Mouse (Mus musculus): ENCODE measurements around the gene Col10a1.
A peak's percentile ranks its signal among the peaks of the same experiment; 100 is the strongest.
"Not testable (repeated sequence)": the region's sequence is repeated elsewhere in the genome, so short reads cannot be mapped to it uniquely, and the experiment has no call there.

Gene Col10a1

GRCm38 (mm10) chr10:34389681-34390080 is at the start of gene Col10a1:
Gene Col10a1 (plus strand): TSS chr10:34389981.
- DNase-seq (ENCODE audit: inconsistent ontology term), result no peak

GRCm38 (mm10) chr10:34341014-34341413 is 48.8 kb upstream of the Col10a1 start:
- no peak for DNase-seq (ENCODE audit: inconsistent ontology term)

GRCm38 (mm10) chr10:34341886-34342285 is 47.9 kb upstream of the Col10a1 start:
- no peak for DNase-seq (ENCODE audit: inconsistent ontology term)

- peak; percentile 81 for DNase-seq (ENCODE audit: inconsistent ontology term)
These were observed 37.6 kb upstream of the Col10a1 start for GRCm38 (mm10) chr10:34352166-34352565.

- no peak for DNase-seq (ENCODE audit: inconsistent ontology term)
These were observed 31.5 kb upstream of the Col10a1 start for GRCm38 (mm10) chr10:34358263-34358662.

GRCm38 (mm10) chr10:34363756-34364155 is 26.0 kb upstream of the Col10a1 start:
- DNase-seq (ENCODE audit: inconsistent ontology term), result no peak

- peak; percentile 3 for DNase-seq (ENCODE audit: inconsistent ontology term)
These were observed 21.6 kb upstream of the Col10a1 start for GRCm38 (mm10) chr10:34368138-34368537.

- no peak for DNase-seq (ENCODE audit: inconsistent ontology term)
These were observed 16.4 kb upstream of the Col10a1 start for GRCm38 (mm10) chr10:34373332-34373731.

- no peak for DNase-seq (ENCODE audit: inconsistent ontology term)
These were observed 4.1 kb upstream of the Col10a1 start for GRCm38 (mm10) chr10:34385636-34386035.

GRCm38 (mm10) chr10:34396959-34397358 is 7.2 kb downstream of the Col10a1 start:
- no peak for DNase-seq (ENCODE audit: inconsistent ontology term)

- no peak for DNase-seq (ENCODE audit: inconsistent ontology term)
These were observed 9.5 kb downstream of the Col10a1 start for GRCm38 (mm10) chr10:34399267-34399666.

GRCm38 (mm10) chr10:34418204-34418756 is 28.5 kb downstream of the Col10a1 start, which contains the start of gene Nt5dc1:
Gene Nt5dc1 (minus strand): TSS chr10:34418552.
- peak; percentile 97 for DNase-seq (ENCODE audit: inconsistent ontology term)

GRCm38 (mm10) chr10:34418794-34419193 is 29.0 kb downstream of the Col10a1 start:
- DNase-seq (ENCODE audit: inconsistent ontology term), result not testable (repeated sequence)

- DNase-seq (ENCODE audit: inconsistent ontology term), result no peak
These were observed 42.0 kb downstream of the Col10a1 start for GRCm38 (mm10) chr10:34431783-34432182.

- DNase-seq (ENCODE audit: inconsistent ontology term), result not testable (repeated sequence)
These were observed 44.4 kb downstream of the Col10a1 start for GRCm38 (mm10) chr10:34434191-34434590.
